Mouse (Mus musculus): ENCODE results near the gene Nsmce1.

Nsmce1 gene

DNA sequence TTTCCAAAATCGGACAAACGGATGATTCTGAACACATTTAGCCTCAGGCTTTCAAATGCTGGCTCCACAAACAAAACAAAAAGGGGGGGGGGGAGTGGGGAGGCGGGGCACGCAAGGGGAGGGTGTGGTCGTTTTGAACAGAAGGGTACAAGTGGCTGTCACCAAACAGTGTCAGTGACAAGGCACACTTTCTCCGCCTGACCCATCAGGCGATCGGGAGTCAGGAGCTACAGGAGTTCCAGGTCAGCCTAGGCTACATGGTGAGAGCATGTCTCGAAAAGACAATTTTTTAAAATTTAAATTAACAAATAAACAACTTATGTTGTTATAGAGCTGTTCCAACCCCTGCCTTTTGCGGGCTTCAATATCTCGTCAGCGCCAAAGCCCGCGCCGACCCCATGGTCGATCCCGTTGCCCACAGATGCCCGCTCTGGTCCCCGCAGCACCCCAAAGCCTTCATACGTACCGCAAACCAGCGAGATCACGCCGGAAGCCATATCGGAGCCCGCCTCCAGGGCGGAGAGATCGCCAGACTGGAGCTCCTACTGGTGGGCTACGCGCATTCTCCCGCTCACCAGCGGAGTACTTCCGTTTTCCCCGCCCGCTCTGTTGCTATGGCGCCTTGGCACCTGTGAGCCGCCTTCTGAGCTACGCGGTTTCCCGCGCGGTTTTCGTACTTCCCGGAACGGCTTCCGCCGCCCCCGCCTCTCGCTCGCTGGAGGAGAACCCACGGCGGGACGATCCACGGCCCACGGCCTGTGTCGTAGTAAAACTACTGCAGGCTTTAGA, at the start of gene Nsmce1:
TSS of gene Nsmce1 (minus strand) at position 650 of the 789 bp plus-strand sequence.
- DNase-seq (ENCODE audit: low read depth, low spot score), result peak; percentile 84

DNA sequence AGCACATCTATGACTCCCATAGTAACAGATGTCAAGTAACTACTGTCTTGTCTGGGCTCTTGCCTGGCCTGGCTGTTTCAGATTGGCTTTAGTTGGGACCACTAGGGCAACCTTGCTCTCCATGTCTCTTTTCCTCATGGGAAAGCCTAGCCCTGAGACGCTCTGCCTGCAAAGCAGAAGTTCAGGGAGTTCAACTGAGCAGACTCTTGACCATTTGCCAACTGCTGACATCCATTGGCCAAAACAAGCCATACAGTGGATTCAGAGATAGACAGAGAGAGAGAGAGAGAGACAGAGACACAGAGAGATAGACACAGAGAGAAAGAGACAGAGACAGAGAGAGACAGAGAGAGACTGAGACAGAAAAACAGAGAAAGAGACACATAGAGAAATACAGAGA, 49.6 kb upstream of the Nsmce1 start:
- no peak for DNase-seq (ENCODE audit: low read depth, low spot score)

- no peak for DNase-seq (ENCODE audit: low read depth, low spot score)
These were observed 48.0 kb upstream of the Nsmce1 start for GRCm38 (mm10) chr7:125539351-125539750.

DNA sequence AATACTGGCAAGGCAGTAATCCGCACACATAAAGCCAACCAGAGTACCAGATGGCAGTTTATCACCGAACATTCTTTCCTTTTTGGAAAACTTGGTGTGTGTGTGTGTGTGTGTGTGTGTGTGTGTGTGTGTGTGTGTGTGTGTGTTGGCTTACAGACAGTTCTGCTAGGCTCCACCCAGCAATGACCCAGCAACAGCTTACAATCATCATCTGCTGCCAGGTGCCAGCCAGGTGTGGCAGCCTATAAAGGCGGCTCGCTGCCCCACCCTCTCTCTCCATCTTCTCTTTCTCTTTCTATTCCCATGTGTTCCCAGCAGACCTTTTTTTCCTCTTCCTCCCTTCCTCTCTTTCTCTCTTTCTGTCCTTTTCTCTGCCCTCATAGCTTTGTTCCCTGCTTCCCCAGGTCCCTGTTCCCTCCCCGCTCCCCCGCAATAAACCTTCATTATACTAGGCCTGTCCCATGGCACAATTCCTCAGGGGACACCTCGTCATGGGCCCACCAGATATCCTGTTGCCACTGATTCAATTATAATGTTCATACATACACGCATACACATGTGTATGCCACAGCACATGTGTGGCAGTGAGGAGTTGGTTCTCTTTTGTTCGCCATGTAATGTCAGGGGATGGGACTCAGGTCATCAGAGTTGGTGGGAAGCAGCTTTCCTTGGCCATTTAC, 36.6 kb upstream of the Nsmce1 start:
- DNase-seq (ENCODE audit: low read depth, low spot score), result no peak

DNA sequence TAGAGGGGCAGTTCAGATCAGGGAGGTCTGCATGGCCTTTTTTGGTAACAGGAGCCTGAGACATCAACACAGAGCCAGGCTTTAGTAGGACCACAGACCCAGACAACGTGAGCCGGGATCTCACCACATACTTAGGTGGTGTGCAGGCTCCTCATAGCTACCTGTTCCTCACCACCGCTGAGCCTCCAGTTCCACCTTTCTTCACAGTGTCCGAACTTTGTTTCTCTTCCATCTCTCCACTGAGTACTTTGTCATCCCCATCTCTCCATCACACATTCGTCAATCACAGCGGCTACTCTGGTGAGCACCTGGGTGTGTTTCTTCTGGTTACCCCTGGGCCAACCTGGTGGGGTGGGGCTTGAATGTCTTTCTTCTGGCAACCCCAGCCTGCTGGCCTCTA, 35.8 kb upstream of the Nsmce1 start:
- no peak for DNase-seq (ENCODE audit: low read depth, low spot score)

GRCm38 (mm10) chr7:125523051-125523450, 31.7 kb upstream of the Nsmce1 start:
- DNase-seq (ENCODE audit: low read depth, low spot score), result no peak

GRCm38 (mm10) chr7:125519715-125520114, 28.3 kb upstream of the Nsmce1 start:
- DNase-seq (ENCODE audit: low read depth, low spot score), result no peak

GRCm38 (mm10) chr7:125517470-125517869, 26.1 kb upstream of the Nsmce1 start:
- DNase-seq (ENCODE audit: low read depth, low spot score), result no peak

- DNase-seq (ENCODE audit: low read depth, low spot score), result no peak
These were observed 25.3 kb upstream of the Nsmce1 start for GRCm38 (mm10) chr7:125516723-125517122.

GRCm38 (mm10) chr7:125515081-125515853, 23.9 kb upstream of the Nsmce1 start:
- no peak for DNase-seq (ENCODE audit: low read depth, low spot score)

DNA sequence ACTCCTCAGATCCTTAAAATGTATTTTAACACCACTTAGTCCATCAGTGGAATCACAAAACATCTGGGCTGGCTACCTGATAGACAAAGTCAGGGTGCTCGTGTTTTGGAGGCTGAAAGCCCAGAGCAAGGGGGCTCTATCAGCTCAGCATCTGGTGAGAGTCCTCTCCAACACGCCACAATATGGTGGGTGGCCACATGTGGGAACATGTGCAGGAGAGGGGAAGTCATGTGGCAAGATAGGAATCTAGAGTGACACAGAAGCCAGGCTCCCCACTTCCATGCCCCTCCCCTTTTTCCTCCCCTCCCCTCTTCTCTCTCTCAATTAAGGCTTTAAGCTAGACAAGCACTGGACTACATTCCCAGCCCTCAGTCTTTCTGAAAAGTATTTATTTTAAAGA, 20.5 kb upstream of the Nsmce1 start:
- DNase-seq (ENCODE audit: low read depth, low spot score), result no peak

- no peak for DNase-seq (ENCODE audit: low read depth, low spot score)
These were observed 20.0 kb upstream of the Nsmce1 start for GRCm38 (mm10) chr7:125511432-125511831.

- DNase-seq (ENCODE audit: low read depth, low spot score), result no peak
These were observed 15.9 kb upstream of the Nsmce1 start for GRCm38 (mm10) chr7:125507279-125507678.

DNA sequence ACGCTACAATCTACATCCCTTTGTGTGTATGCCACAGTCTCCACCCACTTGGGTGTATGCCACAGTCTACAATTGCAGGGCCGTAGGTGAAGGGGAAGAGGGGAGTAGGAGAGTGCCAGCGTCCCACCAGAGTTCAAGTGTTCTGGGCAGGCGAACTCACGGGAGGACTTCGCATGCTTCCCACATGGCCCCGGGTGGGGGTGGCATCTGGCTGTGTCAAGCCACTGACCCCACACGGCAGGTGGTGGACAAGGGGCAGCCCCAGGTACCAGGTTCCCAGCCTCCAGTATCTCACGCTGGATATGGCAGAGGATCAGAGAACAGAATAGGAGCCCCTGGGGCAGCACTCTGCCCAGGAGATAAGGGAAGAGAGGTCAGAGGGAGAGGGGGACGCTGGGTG, 14.2 kb upstream of the Nsmce1 start:
- DNase-seq (ENCODE audit: low read depth, low spot score), result no peak

DNA sequence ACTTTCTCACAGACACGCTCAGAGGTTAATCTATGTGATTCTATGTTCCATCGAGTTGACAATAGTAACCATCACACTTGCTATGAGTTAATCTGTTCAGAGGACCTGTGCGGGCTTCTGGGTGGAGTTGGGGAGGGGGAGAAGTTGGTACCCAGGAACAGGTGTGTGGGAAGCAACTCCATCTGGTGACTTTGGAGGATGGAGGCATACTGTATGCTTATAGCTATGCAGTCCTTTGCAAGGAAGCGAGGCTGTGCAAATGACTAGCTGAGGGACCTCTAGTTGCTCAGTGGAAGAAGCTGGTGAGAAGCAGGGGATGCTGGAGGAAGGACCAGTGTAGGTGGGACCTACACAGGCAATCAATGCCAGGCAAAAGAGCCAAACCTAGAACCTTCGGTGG, 13.2 kb upstream of the Nsmce1 start:
- DNase-seq (ENCODE audit: low read depth, low spot score), result no peak

DNA sequence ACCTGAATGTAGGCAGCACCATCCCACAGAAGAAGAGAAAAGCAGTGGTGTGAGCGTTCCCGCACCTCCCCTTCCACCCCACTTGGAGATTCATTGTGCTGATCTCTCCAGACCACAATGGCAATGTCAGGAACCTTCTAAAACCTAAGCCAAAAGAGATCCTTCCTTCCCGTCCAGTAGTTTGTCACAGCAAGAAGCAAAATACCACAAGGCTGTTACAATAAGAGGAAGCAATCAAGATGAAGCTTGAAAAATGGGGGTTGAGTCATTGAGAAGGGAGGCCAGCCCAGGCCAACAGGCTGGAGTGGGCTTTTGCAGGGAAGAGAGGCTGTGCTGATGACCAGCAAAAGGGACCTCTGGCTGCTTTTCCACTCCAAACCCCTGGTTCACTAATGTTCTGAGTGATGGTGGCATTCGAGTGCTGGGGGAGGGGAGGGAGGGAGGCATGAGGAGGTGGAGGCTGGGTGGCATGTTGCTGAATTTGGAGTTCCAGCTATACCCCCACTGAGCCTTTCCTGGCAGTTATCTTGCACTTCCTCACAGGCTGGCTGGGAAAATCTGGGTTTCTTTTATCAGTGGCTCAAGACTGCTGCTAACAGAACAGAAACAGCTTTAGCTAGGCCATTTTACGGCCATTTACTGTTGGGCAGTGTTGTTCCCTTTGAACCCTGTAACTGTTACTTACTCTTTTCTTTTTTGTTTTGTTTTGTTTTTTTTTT, 12.1 kb upstream of the Nsmce1 start:
- no peak for DNase-seq (ENCODE audit: low read depth, low spot score)

- DNase-seq (ENCODE audit: low read depth, low spot score), result no peak
These were observed 9.5 kb upstream of the Nsmce1 start for GRCm38 (mm10) chr7:125500879-125501278.

- DNase-seq (ENCODE audit: low read depth, low spot score), result no peak
These were observed 8.8 kb upstream of the Nsmce1 start for GRCm38 (mm10) chr7:125499927-125500868.

DNA sequence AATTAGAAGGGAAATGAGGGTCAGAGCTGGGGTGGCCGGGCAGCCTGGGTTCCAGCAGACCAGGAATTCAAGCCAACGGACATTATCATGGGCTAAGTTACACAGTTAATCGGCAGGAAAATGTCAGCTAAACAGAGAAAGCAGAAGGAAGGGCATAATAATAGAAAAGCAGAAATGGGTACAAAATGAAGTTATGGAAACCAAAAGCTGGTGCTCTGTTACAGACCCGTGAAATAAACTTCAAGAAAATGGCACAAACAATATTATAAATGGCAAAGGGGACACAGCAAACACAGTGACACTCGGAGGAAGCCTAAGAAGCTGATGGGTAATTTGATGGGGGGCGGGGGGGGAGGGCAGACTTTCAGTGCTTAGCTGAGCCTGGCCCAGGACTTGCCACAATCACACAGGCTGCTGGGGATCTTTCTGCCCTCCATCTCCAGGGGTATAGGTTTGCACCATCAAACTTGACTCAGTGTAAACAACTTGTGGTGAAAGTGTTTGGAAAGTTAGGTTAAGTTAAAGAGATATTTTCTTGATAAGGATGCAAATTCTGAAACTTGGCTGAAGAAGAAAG, 4.6 kb upstream of the Nsmce1 start:
- no peak for DNase-seq (ENCODE audit: low read depth, low spot score)

GRCm38 (mm10) chr7:125492551-125492950, 1.2 kb upstream of the Nsmce1 start:
- DNase-seq (ENCODE audit: low read depth, low spot score), result no peak
